Mouse (Mus musculus) liver, embryonic 13.5 days (tissue): ENCODE data around the gene Mrps12. TPM values are rescaled to one million over a fixed set of nuclear protein-coding genes. Genes with fewer than 3 reads are reported as not detected.

Experiments used
- ATAC-seq: fragments of 200-750 bp; cut with Nextera tagmentation; 2 replicates; pipeline ENCODE4 v1.8.0; 2017; ENCODE audit warnings: low read depth, mild to moderate bottlenecking, moderate number of reproducible peaks, moderate library complexity
- DNase-seq: peaks from one replicate; pipeline ENCODE4 v3.0.0; 2022
- H3K27ac ChIP-seq: fragments of 300-500 bp; sonication (generic); 2 replicates; pipeline ENCODE4 v1.5.1; 2015; ENCODE audit warnings: moderate library complexity, mild to moderate bottlenecking, inconsistent platforms
- H3K27me3 ChIP-seq: fragments of 300-500 bp; sonication (generic); 2 replicates; pipeline ENCODE4 v1.6.1; 2015; ENCODE audit warnings: mild to moderate bottlenecking, inconsistent platforms
- H3K36me3 ChIP-seq: fragments of 300-500 bp; sonication (generic); 2 replicates; pipeline ENCODE4 v1.6.1; 2015; ENCODE audit warnings: mild to moderate bottlenecking, inconsistent platforms
- H3K4me1 ChIP-seq: fragments of 300-500 bp; sonication (generic); replicated peaks from 2 replicates; pipeline ENCODE4 v1.6.1; 2015; ENCODE audit warnings: inconsistent platforms
- H3K4me2 ChIP-seq: fragments of 300-500 bp; sonication (generic); 2 replicates; pipeline ENCODE4 v1.6.1; 2015; ENCODE audit warnings: inconsistent platforms, mild to moderate bottlenecking, moderate library complexity
- H3K4me3 ChIP-seq: fragments of 300-500 bp; sonication (generic); replicated peaks from 2 replicates; pipeline ENCODE4 v1.5.1; 2015; ENCODE audit warnings: mild to moderate bottlenecking, inconsistent platforms
- H3K9ac ChIP-seq: fragments of 300-500 bp; sonication (generic); 2 replicates; pipeline ENCODE4 v1.6.1; 2015; ENCODE audit warnings: mild to moderate bottlenecking, inconsistent platforms
- H3K9me3 ChIP-seq: fragments of 300-500 bp; sonication (generic); replicated peaks from 2 replicates; pipeline ENCODE4 v1.6.1; 2016; ENCODE audit warnings: inconsistent platforms
- WGBS: fragments of 180-500 bp; shearing (Covaris S2); methylation state at CpG from one replicate; pipeline ENCODE4 v1.1.7; 2015; ENCODE audit not compliant: insufficient replicate concordance; 5-methylcytosine and 5-hydroxymethylcytosine counted together
- polyA plus RNA-seq: library from polyadenylated mRNA; unstranded; fragments of >200 nt; fragmentation: Nextera tagmentation; extraction: Ambion mirVana; gene quantifications from 2 replicates; pipeline ENCODE4 v1.2.1, GENCODE M21; 2015

Mrps12 gene
- polyA plus RNA-seq, 1 experiment from 2014 or later, result 106 TPM

DNA sequence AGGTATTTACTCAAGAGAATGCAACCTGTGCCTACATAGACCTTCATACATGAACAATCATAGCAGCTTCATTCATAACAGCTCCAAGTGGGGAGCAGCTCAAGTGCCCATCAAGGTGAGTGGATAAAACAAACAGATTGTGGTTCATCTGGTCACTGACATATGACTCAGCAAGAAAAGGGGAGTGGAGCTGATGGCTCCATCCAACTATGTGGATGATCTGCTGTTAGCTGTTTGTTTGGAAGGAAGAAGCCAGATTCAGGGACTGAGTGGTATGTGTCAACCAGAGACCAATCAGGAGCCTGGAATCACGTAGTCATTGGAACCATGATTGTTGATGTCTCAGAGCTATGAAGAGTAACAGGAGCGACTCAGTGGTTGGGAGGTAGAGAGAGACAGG, 17.0 kb downstream of the Mrps12 start:
- WGBS, result 73% methylated on average over 2 of the region's 2 CpGs
- Histone ChIP-seq H3K27me3 (no peaks in the 10 kb centered on the region), H3K4me2 (no peak overlapping the region), H3K9ac (no peak overlapping the region), H3K27ac (no peak overlapping the region), H3K4me3 (no peak overlapping the region), H3K36me3 (no peaks in the 10 kb centered on the region), H3K9me3 (no peaks in the 10 kb centered on the region), H3K4me1 (no peaks in the 10 kb centered on the region)
- DNase-seq (no peak), ATAC-seq (no peak)

DNA sequence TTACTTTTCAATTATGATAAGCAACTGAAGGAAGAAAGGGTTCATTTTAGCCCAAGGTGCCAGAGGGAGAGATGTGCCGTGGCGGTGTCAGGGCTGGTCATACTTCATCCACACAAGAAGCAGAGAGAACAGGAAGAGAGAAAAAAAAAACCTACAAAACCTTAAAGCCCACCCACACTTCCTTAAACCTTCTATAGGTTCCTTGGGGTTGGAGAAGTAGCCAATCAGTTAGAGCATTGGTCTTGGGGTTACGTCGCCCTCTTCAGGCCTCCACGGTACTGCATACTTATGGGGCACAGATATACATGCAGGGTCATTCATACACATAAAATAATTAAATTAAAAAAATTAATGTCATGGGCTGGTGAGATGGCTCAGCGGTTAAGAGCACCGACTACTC, 19.5 kb downstream of the Mrps12 start:
- Histone ChIP-seq H3K27me3 (0 out of 2 replicates have a peak, but pooled peaks cover 3% of the 10 kb centered on the region), H3K9me3 (no peaks in the 10 kb centered on the region), H3K4me3 (no peak overlapping the region), H3K4me2 (no peak overlapping the region), H3K4me1 (0 out of 2 replicates have a peak, but pooled peaks cover 4% of the 10 kb centered on the region), H3K9ac (no peak overlapping the region), H3K27ac (no peak overlapping the region), H3K36me3 (no peaks in the 10 kb centered on the region)
- WGBS, result 80% methylated on average over 7 of the region's 7 CpGs
- DNase-seq (no peak), ATAC-seq (no peak)

DNA sequence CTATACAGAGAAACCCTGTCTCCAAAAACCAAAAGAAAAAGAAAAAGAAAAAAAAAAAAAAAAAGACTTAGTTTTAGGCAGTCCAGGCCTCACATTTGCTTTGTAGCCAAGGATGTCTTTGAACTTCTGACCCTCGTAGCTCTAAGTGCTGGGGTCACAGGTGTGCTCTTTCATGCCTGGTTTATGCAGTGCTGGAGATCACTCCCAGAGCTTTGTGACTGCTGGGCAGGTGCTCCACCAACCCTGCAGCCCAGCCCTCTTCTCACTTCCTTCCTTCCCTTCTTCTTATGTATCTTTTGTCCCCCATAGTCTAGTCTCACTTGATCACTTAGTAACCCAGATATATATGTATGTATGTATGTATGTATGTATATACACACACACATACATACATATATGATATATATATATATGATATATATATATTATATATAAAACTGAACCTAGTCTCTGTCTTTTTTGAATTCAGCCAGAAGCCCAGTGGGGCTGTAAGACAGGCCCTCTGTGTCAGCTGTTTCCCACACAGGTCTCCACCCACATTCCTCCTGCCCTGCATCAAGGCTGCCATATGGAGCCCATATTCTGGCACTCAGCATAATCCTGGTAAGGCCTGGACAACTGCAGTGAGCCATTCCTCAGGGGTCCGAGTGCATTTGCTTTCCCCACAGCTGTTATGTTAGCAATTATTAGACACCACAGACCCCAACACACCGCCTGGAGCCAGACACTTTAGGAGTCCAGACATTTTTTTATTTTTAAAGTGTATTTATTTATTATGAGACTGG, 20.7 kb downstream of the Mrps12 start:
- Histone ChIP-seq H3K9me3 (no peaks in the 10 kb centered on the region), H3K27me3 (peaks cover 10% of the 10 kb centered on the region; the same call in 1 of the 2 replicates), H3K4me1 (peaks cover 8% of the 10 kb centered on the region; the same call in 1 of the 2 replicates), H3K9ac (no peak overlapping the region), H3K4me2 (no peak overlapping the region), H3K27ac (no peak overlapping the region), H3K4me3 (no peak overlapping the region), H3K36me3 (no peaks in the 10 kb centered on the region)
- DNase-seq, result no peak
- 63% methylated on average over 3 of the region's 3 CpGs for WGBS
- no peak for ATAC-seq

DNA sequence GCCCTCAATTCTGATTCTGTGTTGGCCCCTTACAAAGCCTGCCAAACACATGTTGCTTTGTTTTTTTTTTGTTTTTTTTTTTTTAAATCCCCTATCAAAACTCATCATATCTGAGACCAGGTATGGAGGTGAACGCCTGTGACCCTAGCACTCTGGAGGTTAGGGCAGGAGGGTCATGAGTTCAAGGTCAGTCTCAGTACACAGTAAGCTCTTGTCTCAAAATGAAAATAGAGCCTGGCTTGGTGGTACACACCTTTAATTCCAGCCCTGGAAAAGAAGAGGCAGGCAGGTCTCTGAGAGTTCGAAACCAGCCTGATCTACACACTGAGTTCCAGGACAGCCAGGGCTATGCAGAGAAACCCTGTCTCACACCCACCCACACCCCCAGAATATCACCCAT, 22.0 kb downstream of the Mrps12 start:
- 58% methylated on average over 2 of the region's 2 CpGs for WGBS
- no peaks in the 10 kb centered on the region for H3K9me3 ChIP-seq

DNA sequence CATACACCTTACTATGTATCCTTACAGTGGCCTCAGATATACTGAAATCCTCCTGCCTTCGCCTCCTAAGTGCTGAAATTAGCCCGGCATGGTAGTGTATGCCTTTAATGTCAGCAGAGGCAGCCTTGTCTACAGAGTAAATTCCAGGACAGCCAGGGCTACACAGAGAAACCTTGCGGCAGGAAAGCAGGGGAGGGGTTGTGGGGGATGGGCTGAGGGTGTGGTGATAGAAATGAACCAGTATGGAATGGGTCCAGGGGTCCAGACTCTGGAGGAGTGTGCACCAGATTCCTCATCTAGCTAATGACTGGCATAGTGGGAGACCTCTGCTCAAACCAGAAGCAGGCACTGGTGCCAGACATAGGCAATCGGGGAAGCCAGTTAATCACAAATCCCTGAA, 22.5 kb downstream of the Mrps12 start:
- H3K27ac ChIP-seq, result no peak overlapping the region
- peaks cover 13% of the 10 kb centered on the region; the same call in 1 of the 2 replicates for H3K27me3 ChIP-seq
- no peak overlapping the region for H3K4me2 ChIP-seq
- ATAC-seq, result no peak
- H3K9me3 ChIP-seq, result no peaks in the 10 kb centered on the region
- no peak overlapping the region for H3K9ac ChIP-seq
- WGBS, result 49% methylated on average over 4 of the region's 4 CpGs
- DNase-seq, result no peak
- H3K4me3 ChIP-seq, result no peak overlapping the region
- H3K4me1 ChIP-seq, result peaks cover 8% of the 10 kb centered on the region; the same call in 1 of the 2 replicates
- H3K36me3 ChIP-seq, result no peaks in the 10 kb centered on the region

More for the DNA sequence above, 22.0 kb downstream of the Mrps12 start:
- Histone ChIP-seq H3K27me3 (peaks cover 13% of the 10 kb centered on the region; the same call in 1 of the 2 replicates), H3K4me2 (no peak overlapping the region), H3K4me3 (no peak overlapping the region), H3K36me3 (no peaks in the 10 kb centered on the region), H3K27ac (no peak overlapping the region), H3K4me1 (peaks cover 8% of the 10 kb centered on the region; the same call in 1 of the 2 replicates), H3K9ac (no peak overlapping the region)
- no peak for DNase-seq
- no peak for ATAC-seq

DNA sequence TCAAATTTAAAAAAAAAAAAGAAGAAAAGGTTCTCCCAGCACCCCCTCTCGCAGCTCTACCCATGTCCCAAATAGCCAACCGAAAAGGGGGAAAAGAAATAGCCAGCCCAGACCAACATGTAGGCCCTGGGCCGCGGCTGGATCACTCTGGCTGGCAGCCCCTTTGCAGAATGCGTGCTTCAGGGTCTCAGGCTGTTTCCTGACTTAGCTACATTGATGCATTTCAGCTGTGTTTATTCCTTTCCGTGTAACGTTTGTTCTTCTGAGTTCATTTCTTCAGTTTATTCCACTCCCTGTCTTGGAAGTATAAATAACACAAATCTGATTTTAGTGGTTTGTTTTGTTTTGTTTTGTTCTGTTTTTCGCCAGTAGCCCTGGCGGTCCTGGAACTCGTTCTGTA, 23.9 kb downstream of the Mrps12 start:
- DNase-seq, result no peak
- no peak overlapping the region for H3K4me3 ChIP-seq
- ATAC-seq, result no peak
- no peak overlapping the region for H3K27ac ChIP-seq
- H3K4me2 ChIP-seq, result no peak overlapping the region
- H3K9ac ChIP-seq, result no peak overlapping the region
- no peaks in the 10 kb centered on the region for H3K9me3 ChIP-seq
- peaks cover 13% of the 10 kb centered on the region; the same call in 1 of the 2 replicates for H3K27me3 ChIP-seq
- no peaks in the 10 kb centered on the region for H3K36me3 ChIP-seq
- H3K4me1 ChIP-seq, result peaks cover 8% of the 10 kb centered on the region; the same call in 1 of the 2 replicates
- WGBS, result 71% methylated on average over 10 of the region's 10 CpGs

DNA sequence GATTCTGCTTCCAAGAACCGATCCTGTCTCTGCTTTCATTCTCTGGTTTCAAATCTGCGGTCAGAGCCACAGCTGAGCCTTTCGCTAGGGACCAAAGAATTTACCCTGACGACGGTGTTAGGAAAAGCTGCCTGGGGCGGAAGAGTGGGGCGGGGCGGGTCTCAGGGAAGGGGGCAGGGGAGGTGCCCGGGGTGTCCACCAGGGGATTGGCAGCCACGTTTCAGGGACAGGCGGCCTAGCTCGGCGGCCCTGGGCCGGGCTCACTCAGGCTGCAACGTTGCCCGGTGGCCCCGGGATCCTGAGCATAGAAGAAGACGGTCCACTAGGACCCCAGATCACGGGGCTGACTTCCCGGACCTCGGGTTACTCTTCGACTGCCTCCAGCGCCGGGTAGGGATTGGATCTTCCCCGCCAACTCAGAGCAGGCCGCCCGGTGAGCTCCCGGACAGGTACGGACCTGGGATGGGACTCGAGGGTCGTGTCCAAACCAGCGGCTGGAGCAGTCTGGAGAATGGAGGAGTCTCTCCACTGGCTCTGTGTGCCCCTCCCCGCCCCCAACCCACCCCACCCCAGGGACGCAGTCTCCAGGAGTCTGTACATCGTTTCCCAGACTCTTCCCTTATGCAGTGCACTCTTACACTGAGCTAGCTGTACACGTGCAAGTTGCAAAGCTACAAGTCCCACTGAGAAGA, 24.9 kb downstream of the Mrps12 start, which contains the start of gene Fbxo17:
TSS of gene Fbxo17 (plus strand) at position 215 of the 692 bp plus-strand sequence.
- Histone ChIP-seq H3K4me2 (peak within 1 kb of the TSS; percentile 65), H3K27ac (no peak within 1 kb of the TSS), H3K27me3 (peaks cover 13% of the 10 kb centered on the region; the same call in 1 of the 2 replicates), H3K36me3 (no peaks in the 10 kb centered on the region), H3K4me3 (peak within 1 kb of the TSS; percentile 51), H3K9ac (peak within 1 kb of the TSS; percentile 53), H3K9me3 (no peaks in the 10 kb centered on the region), H3K4me1 (peaks cover 8% of the 10 kb centered on the region; the same call in 1 of the 2 replicates)
- no peak for DNase-seq
- WGBS, result 6% methylated on average over 36 of the region's 36 CpGs
- peak; percentile 41; the same call in 1 of the 2 replicates for ATAC-seq

DNA sequence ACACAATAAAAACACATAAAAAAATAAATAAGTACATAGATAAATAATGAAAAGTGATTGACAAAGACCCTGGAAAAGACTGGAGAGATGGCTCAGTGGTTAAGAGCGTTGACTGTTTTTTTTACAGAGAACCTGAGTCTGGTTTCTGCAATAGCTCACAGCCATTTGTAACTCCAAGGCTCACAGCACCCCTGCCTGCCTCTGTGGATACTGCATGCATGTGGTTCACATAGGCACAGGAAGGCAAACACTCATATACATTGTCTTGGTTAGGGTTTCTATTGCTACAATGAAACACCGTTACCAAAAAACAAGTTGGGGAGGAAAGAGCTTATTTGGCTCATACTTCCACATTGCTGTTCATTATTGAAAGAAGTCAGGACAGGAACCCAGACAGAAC, 26.0 kb downstream of the Mrps12 start:
- Histone ChIP-seq H3K9ac (no peak overlapping the region), H3K4me1 (peaks cover 8% of the 10 kb centered on the region; the same call in 1 of the 2 replicates), H3K9me3 (no peaks in the 10 kb centered on the region), H3K36me3 (no peaks in the 10 kb centered on the region), H3K4me3 (no peak overlapping the region), H3K27me3 (peaks cover 13% of the 10 kb centered on the region; the same call in 1 of the 2 replicates), H3K27ac (no peak overlapping the region), H3K4me2 (no peak overlapping the region)
- DNase-seq, result no peak
- WGBS, result 76% methylated on average over 2 of the region's 2 CpGs
- no peak for ATAC-seq

DNA sequence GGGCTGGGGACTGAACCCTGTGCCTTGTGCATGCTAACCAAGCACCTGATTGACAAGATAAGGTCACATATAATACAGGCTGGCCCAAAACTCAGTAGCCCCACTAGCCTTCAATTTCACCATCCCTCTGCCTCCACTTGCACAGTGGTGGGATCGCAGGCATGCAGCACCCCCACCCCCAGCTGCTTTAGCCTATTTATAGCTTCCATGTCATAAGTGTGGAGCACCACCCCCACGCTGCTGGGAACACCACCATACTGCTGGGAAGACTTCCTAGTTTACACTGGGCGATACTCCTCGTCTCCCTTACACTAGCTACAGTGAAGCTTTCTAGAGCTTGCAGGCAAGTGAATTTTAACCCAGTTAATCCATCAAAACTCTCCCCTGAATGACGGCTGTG, 27.0 kb downstream of the Mrps12 start:
- Histone ChIP-seq H3K4me2 (no peak overlapping the region), H3K4me3 (no peak overlapping the region), H3K4me1 (peaks cover 8% of the 10 kb centered on the region; the same call in 1 of the 2 replicates), H3K9me3 (no peaks in the 10 kb centered on the region), H3K27ac (no peak overlapping the region), H3K9ac (no peak overlapping the region), H3K27me3 (peaks cover 13% of the 10 kb centered on the region; the same call in 1 of the 2 replicates), H3K36me3 (no peaks in the 10 kb centered on the region)
- ATAC-seq, result no peak
- 59% methylated on average over 5 of the region's 5 CpGs for WGBS
- DNase-seq, result no peak

DNA sequence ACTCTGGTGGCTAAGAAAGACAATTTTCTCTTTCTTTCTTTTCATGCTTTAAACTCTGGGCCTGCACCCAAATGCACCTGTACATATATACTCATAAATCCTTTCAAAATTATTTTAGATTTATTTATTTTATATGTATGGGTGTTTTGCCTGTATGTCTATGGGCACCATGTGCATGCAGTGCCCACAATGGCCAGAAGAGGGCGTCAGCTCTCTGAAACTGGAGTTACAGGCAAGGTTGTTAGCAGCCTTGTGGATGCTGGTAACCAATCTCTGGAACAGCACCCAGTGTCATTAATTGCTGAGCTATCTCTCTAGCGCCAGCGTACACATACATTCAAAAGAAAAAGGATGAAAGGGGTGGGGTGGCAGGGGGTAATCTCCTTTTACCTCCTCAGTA, 30.7 kb downstream of the Mrps12 start:
- Histone ChIP-seq H3K4me2 (no peak overlapping the region), H3K27me3 (0 out of 2 replicates have a peak, but pooled peaks cover 3% of the 10 kb centered on the region), H3K4me1 (no peaks in the 10 kb centered on the region), H3K36me3 (no peaks in the 10 kb centered on the region), H3K27ac (no peak overlapping the region), H3K4me3 (no peak overlapping the region), H3K9ac (no peak overlapping the region), H3K9me3 (no peaks in the 10 kb centered on the region)
- WGBS, result 55% methylated on average over 3 of the region's 3 CpGs
- ATAC-seq (no peak), DNase-seq (no peak)

DNA sequence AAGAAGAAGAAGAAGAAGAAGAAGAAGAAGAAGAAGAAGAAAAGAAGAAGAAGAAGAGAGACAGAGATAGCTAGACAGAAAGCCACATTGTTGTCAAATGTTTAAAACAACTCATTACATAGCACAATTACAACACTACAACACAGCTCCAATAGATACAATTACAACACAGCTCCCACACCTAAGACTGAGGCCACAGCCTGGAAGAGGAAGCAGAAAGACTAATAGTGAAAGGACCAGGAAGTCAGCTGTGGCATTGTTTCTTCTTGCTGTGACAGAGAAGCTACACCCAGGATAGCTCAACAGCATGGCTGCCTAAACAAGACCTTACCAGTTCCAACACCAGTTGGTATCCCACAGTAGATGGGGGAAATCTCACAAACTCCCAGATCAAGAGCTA, 32.2 kb downstream of the Mrps12 start:
- ATAC-seq (no peak), DNase-seq (no peak)
- Histone ChIP-seq H3K9ac (no peak overlapping the region), H3K27me3 (no peaks in the 10 kb centered on the region), H3K4me3 (no peak overlapping the region), H3K9me3 (no peaks in the 10 kb centered on the region), H3K27ac (no peak overlapping the region), H3K4me2 (no peak overlapping the region), H3K36me3 (no peaks in the 10 kb centered on the region), H3K4me1 (no peaks in the 10 kb centered on the region)
